In genomic region chr10:21372271-21372670, GRCm38 (mm10) we compare ENCODE assay signal across 35 mouse cellular contexts. TPM values are rescaled to one million over a fixed set of nuclear protein-coding genes. Genes with fewer than 3 reads are reported as not detected.
"Had no signal": no experiment of that assay in that cellular context is flagged by ENCODE, and none has a peak within 500 bp of the region (broad histone marks: within the 10 kb centered on the region; RNA-seq: fewer than 3 reads in every experiment).

No protein-coding gene starts in this region.

- H3K9ac ChIP-seq: embryonic facial prominence, embryonic 12.5 days; embryonic facial prominence, embryonic 13.5 days; embryonic facial prominence, embryonic 15.5 days; forebrain, embryonic 12.5 days; forebrain, embryonic 13.5 days; forebrain, embryonic 15.5 days; forebrain, postnatal 0 days had no signal

- DNase-seq: cerebellum, adult 2 months; cerebellum, adult 8-10 months; cerebellum, adult 9-10 months; cerebellum, adult 9-11 months; cerebellum, postnatal 10 days; cerebellum, postnatal 14 days; cerebellum, postnatal 25 days; cerebellum, postnatal 36 days; embryo, embryonic 11 days; forebrain, postnatal 0 days; gastrocnemius, adult 2 months; gastrocnemius, postnatal 10 days; gastrocnemius, postnatal 14 days; gastrocnemius, postnatal 25 days; gastrocnemius, postnatal 36 days; heart, adult 18-20 months; heart, adult 2 months had no signal

- H3K4me1 ChIP-seq: embryonic facial prominence, embryonic 12.5 days; embryonic facial prominence, embryonic 13.5 days; embryonic facial prominence, embryonic 15.5 days; forebrain, embryonic 12.5 days; forebrain, embryonic 13.5 days; forebrain, embryonic 15.5 days had no signal

- H3K9me3 ChIP-seq: embryonic facial prominence, embryonic 10.5 days; embryonic facial prominence, embryonic 12.5 days; embryonic facial prominence, embryonic 13.5 days; embryonic facial prominence, embryonic 15.5 days; forebrain, embryonic 10.5 days; forebrain, embryonic 12.5 days; forebrain, embryonic 13.5 days; forebrain, embryonic 15.5 days had no signal

- H3K27me3 ChIP-seq: embryonic facial prominence, embryonic 12.5 days; embryonic facial prominence, embryonic 13.5 days; embryonic facial prominence, embryonic 15.5 days; forebrain, embryonic 12.5 days; forebrain, embryonic 13.5 days; forebrain, embryonic 15.5 days had no signal

- H3K4me2 ChIP-seq: embryonic facial prominence, embryonic 12.5 days; embryonic facial prominence, embryonic 13.5 days; embryonic facial prominence, embryonic 15.5 days; forebrain, embryonic 12.5 days; forebrain, embryonic 13.5 days; forebrain, embryonic 15.5 days had no signal

- ATAC-seq: forebrain, embryonic 14.5 days; forebrain, embryonic 15.5 days; forebrain, embryonic 16.5 days; forebrain, postnatal 0 days had no signal

- H3K4me3 ChIP-seq: embryonic facial prominence, embryonic 10.5 days; embryonic facial prominence, embryonic 12.5 days; embryonic facial prominence, embryonic 13.5 days; embryonic facial prominence, embryonic 15.5 days; erythroblast, embryonic 14.5 days; forebrain, embryonic 10.5 days; forebrain, embryonic 12.5 days; forebrain, embryonic 13.5 days; forebrain, embryonic 15.5 days; gastrocnemius, adult 2 months; heart, adult 2 months had no signal

- H3K27ac ChIP-seq: embryonic facial prominence, embryonic 10.5 days; embryonic facial prominence, embryonic 12.5 days; embryonic facial prominence, embryonic 13.5 days; embryonic facial prominence, embryonic 15.5 days; forebrain, embryonic 10.5 days; forebrain, embryonic 12.5 days; forebrain, embryonic 13.5 days; forebrain, embryonic 15.5 days; gastrocnemius, adult 2 months; heart, adult 2 months had no signal

RNA-seq across cellular contexts. Expression of gene Aldh8a1, which starts 4.8 kb away (rescaled TPM):
- total RNA-seq: common myeloid progenitor, adult 5-6 weeks; gastrocnemius, adult 18-20 months; gastrocnemius, adult 2 months; gastrocnemius, postnatal 14 days; gastrocnemius, postnatal 25 days; gastrocnemius, postnatal 36 days; granulocyte monocyte progenitor cell, adult 5-6 weeks; heart, adult 18-20 months; heart, adult 2 months; heart, adult 8-10 months had no signal
- polyA plus RNA-seq: embryonic facial prominence, embryonic 11.5 days; embryonic facial prominence, embryonic 13.5 days; embryonic facial prominence, embryonic 14.5 days; embryonic facial prominence, embryonic 15.5 days; erythroblast, embryonic 14.5 days; forebrain, embryonic 10.5 days; forebrain, embryonic 11.5 days; forebrain, embryonic 12.5 days; forebrain, embryonic 14.5 days; forebrain, embryonic 15.5 days; forebrain, embryonic 16.5 days; forebrain, postnatal 0 days; heart, adult 2 months had no signal
